Mouse (Mus musculus): Measurements from ENCODE around the gene Tmem117.

DNA sequence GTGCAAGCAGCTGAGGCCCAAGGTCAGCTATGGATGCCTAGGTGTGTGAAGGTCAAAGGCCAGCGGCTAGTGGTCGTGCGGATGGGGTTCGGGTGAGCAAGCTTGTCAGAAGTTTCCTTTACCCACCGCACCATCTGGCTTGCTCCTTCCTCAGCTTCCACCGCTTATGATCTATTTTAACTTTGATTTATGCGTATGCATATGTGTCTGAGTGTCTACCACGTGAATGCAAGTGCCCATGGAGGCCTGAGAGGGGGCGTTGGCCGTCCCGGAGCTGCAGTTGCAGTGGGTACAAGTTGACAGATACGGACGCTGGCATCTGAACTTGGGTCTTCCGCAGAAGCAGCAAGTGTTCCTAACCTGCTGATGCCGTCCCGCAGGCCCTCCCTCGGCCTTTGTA, 173.8 kb downstream of the Tmem117 start:
- TF ChIP-seq POLR2A (IDR thresholded peaks at IDR 0.05; ENCODE audit: extremely low read depth, insufficient read depth, low read length) (no peak), CTCF (IDR thresholded peaks at IDR 0.05; ENCODE audit: extremely low read depth, insufficient read depth, low read length) (no peak)

Data from cortical plate, adult 2 months (tissue).